Mouse (Mus musculus): ENCODE results near the gene Slc22a5.

The Slc22a5 gene

DNA sequence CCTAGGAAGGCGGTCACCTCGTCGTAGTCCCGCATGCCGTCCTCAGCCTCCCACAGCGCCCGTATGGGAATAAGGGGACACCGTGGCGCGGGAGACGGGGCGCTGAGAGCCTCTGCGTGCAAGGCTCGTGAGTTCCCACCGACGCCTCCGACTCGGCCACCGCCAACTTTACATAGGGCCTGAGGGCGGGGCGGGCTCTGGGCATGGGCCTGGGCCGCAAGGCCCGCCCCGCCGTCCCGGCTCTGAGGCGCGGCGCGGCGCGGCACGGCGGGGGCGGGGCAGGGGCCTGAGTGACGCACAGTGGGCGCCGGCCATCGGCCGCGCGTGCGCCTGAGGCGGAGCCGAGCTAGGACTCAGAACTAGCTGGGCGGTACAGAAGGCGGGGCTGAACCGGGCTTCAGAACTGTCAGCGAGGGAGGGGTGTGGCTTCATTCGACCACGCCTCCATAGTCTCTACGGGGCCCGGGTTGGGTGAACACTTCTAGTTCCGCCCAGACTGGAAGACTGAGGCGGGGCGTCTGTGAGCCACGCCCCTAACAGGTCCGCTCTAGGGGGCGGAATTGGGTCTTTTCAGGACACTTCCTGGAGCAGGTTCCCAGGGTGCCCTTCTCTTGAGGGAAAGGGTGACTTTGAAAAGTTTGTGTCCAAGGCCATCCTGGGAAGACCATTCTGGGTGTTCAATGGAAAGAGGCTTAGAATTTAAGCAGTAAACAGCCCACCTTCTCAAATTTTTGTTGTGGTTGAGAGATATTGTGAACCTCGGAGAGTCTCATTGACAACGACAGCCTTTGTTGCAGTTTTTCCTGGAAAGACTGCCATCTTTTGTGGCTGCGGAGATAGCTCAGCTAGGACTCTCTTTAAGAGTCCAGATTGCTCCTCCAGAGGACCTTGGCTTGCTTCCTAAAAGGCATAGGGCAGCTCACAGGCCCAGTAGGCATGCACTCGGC is at the start of gene Slc22a5:
Gene Slc22a5 (minus strand): TSS at position 156 of the 947 bp plus-strand sequence.
- in situ Hi-C loops (cut with MseI, MboI) = no loop called here

DNA sequence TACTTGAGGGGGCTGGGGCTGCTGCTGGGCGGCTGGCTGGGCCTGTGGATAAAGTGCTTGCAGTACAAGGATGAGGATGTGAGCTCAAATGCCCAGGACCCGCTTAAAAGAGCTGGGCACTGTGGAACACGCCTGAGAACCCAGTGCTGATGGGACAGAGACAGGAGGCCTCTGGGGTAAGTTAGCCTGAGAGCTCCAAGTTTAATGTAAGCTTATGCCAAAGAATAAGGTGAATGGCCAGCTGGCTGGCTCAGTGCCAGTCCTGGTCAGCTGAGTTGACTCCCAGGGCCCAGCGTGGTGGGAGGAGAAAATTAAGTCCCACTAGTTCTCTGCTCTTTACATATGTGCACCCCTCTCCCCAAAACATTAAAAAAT is 40.5 kb upstream of the Slc22a5 start:
- in situ Hi-C loops (cut with MseI, MboI) = loop anchor here in 1 of 2 experiments (5.0 kb wide), 1 partner anchor 35 kb away; no protein-coding TSS in a partner anchor

DNA sequence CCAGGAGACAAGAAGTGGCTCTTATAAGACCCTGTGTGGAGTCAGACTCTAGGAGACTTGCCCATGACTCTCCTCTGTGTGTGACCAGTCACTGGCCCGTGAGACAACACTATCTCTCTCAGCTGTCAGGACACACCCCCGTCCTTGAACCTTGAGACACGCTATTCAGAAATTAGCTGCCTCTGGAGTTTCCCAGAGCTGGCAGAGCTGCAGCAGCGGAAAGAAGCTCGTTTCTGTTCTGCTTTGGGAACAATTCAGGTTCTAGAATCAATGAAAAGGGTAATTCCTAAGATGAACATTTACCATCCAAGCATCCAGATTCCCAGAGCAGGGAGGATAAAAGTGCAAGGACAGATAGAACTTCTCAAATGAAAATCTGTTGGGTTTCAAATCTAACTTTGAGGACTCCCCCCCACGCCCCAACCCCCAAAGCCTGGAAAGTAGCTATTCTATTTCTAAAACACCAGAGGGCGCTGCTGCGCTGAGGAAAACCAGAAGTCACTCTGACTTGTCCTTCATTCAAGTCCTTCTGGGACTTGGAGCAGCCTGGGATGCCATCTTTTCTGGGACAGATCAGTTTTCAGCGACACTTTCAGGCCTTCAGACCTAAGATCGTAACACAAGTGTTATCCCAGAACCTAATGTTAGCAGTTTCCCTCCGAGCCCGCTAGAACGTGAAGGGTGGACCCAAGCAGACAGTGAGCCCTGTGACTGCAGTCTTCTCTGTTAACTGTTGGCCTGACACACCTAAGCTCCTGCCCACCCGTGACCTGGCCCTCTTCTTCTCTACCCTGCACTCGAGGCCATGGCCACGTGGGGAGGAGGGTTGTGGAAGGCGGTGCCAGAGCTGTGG is 39.9 kb upstream of the Slc22a5 start:
- in situ Hi-C loops (cut with MseI, MboI) = loop anchor here in 1 of 2 experiments (5.0 kb wide), 1 partner anchor 36 kb away; no protein-coding TSS in a partner anchor

DNA sequence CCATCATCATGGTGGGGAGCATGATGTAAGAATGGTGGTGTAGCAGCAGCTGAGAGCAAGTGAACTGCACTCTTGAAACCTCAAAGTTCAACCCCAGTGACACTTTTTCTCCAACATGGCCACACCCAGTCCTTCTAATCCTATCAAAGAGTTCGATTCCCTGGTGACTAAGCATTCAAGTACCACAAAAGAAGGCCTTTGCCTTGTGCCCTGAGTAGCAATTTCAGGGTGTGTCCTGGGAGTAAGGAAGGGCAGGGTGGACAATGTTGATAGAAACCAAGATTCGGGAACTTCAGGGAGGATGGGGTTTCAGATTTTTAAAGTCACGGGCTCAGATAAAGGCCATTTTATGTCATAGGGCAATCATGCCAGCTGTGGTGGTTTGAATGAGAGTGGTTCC is 38.3 kb upstream of the Slc22a5 start:
- in situ Hi-C loops (cut with MseI, MboI) = loop anchor here in 1 of 2 experiments (5.0 kb wide), 1 partner anchor 38 kb away; no protein-coding TSS in a partner anchor

DNA sequence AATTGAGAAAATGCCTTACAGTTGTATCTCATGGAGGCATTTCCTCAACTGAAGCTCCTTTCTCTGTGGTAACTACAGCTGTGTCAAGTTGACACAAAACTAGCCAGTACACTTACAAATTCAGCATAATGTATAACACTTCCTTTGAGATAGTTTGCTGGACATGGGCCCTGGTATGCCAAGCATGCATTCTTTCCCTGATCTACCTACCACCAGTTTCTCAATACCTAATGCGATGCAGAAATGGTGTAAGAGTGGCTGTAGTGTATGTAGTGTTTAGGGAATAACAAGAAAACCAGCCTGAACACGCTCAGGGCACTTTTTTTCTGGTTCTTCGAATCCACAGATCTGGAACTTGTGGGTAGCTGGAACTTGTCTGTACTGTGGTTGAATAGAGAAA is 37.1 kb upstream of the Slc22a5 start:
- in situ Hi-C loops (cut with MseI, MboI) = no loop called here

DNA sequence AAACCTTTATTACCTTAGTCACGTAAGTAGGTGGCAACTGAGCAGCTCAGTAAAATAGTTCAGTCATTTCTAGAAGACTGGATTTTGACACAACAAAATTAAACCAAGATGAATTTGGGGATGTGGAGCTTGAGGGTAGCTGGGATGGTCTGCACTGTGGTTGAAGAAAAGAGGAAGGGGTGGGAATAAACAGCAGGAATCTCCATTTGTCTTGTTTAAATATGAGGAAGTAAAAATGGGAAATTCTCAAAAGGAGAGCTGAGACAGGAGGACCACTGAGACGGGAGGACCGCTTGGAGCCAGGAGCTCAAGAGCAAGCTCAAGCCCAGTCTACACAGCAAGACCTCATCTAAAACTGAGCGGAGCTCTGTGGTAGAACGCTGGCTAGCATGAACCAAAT is 34.8 kb upstream of the Slc22a5 start:
- in situ Hi-C loops (cut with MseI, MboI) = no loop called here

DNA sequence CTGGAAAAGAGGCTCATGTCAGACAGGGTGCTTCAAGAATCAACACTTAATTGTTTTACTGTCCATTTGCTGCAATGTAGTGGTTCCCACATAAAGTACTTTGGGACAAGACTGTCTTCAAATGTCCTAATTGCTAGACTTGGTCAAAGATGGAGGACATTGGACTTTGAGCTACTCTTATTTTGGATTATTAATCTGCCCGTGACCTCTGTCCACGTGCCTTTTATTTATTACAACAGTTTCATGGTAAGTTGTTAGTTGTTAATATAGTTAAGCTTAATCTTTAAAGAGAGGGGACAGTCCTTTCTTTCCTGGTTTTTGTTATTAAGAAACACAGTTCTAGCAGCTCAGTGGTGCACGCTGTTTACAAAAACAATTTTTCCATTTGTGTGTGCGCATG is 27.4 kb upstream of the Slc22a5 start:
- in situ Hi-C loops (cut with MseI, MboI) = no loop called here

DNA sequence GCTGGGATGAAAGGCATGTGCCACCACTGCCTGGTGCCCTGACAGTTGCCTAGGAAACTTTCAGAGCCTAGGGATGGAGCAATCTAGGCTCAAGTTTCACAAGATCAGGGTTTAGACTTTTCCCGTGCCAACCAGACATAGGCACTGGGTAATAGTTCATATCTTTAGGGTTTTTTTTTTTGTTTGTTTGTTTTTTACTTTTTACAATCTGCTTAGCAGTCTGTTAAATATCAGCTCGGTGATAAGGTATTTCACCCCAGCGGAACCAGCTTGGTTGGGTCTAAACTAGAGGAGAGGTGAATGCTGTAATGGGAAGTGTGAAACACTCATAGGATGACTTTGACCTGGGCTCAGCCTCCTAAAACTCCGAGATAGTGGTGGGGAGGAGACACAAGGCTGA is 19.6 kb upstream of the Slc22a5 start:
- in situ Hi-C loops (cut with MseI, MboI) = no loop called here

DNA sequence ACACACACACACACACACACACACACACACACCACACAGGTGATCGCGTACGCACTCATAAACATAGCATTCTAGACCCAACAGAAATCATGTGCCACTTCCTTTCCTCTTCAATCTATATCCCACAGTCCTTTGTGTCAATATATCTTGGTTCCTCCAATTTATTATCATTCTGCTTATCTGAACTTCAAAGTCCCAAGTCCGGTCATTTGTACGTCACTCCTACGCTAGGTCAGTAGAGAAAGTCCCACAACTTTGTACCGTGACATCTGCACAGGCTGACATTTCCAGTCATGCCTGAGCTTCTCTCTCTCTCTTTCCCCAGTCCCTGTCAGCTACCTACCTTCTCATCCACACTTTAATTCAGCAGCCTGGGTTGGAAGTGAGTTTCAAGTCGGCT is 17.2 kb upstream of the Slc22a5 start:
- in situ Hi-C loops (cut with MseI, MboI) = no loop called here

DNA sequence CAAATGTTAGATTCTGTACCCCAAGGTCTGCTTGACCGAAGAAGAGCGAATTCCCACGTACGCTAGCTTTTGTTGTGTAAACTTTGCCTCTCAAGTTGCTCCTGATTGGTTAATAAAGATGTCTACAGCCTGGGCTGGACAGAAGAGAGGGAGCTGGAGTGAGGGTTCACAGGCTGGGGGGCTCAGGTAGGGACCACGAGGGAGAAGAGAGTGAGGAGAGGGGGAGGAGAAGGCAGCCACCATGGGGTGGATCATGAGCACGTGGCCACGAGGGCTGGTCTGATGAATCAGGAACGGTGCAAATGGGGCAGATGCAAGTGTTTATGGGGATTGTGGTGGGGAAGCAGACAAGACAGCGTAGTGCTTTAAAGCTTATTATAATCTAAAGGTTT is 13.1 kb upstream of the Slc22a5 start:
- in situ Hi-C loops (cut with MseI, MboI) = no loop called here

DNA sequence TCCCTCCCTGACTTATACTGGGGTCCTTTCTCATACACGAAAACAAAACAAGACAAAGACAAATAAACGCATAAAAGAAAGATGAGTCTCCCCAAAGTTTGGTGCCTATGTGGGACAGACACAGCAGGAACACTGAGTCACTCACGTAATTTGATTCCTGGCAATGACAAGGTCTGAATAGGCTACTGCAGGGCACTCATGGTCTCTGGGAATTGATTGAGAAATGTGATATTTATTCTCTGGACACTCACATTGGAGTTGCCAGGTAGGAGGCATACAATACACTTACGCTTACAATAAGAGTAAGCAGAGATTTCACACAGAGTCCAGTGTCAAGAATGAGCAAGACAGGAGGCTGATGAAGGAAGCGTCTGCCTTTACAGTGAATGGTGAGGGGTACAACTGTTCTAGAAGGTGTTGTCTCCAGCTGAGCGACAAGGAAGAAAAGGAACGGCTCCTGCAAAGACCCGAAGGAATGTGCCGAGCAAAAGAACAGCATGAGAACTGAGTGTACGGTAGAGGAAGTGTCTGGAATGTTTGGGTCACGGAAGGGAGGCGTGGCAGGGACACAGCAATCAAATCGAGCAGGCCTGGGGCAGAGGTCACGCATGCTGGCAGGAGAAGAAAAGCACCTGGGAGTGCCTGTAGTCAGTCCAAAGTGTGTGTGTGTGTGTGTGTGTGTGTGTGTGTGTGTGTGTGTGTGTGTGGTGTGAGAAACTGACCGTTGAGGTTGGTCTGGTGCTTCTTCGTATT is 12.5 kb upstream of the Slc22a5 start:
- in situ Hi-C loops (cut with MseI, MboI) = no loop called here

DNA sequence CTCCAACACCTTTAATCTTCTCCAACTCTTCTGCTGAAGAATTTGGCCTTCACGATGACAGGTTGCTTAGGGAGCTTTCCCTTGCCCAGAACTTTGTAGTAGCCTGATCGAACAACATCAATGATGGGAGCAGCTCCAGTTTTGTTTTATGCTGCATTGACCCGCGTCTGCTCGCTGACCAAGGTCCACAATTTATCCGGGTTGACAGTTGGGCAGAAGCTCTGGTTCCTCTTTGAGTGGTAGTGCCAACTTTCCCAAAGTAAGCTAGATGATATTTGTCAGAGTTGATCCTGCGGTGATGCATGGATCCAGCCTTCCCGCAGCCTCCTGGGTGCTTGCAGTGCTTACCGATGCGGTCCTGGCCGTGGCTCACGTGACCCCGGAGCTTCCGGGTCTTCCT is 11.3 kb upstream of the Slc22a5 start:
- in situ Hi-C loops (cut with MseI, MboI) = no loop called here

DNA sequence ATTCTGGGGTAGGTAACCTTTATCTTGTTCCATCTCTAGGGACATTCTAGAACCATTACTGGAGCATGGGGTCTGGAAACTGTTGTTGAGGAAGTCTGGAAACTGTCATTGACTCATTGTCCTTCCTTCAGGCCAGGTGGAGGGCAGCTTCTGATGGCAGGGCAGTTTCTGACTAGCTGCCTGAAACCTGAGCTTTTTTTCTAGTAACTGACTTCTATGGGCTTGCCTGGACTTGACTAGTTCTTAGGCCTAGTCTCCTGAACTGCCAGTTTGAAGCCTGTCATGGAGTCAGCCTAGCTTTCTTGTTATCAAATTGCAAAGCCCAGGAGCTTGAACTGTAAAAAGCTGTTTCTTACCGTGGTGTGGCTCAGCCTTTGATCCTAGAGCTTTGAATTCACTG is 9.5 kb upstream of the Slc22a5 start:
- in situ Hi-C loops (cut with MseI, MboI) = no loop called here

DNA sequence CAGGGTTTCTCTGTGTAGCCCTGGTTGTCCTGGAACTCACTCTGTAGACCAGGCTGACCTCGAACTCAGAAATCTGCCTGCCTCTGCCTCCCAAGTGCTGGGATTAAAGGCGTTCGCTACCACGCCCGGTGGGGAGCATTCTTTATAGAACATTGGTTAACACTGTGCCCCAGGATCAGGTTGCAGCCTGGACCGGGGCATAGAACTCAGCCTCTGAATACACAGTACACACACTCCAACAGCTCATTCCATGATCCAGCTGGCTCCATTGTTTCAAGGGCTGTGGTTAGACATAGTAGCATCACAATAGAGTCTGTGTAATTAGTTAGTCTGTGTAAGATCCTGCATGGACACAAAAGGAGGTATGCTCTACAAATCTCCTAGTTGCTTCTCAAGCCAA is 8.5 kb upstream of the Slc22a5 start:
- in situ Hi-C loops (cut with MseI, MboI) = no loop called here

DNA sequence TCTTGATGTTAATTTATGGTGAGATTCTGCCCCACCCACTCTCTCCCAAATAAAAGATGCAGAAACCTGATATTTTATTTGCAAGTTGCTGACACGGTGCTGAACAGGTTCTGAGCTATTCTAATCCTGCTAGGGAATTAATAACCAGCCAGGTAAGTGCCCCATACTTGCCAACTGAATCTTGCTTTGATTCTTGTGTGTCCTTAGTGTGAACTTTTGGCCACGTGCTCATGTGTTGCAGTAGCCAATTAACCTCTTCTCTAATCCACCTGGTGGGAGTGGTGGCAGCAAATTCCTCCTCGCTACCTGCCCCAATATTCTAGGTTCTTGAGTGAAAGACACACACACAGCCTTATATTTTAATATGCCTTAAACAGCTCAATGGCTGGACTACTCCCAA is 7.5 kb upstream of the Slc22a5 start:
- in situ Hi-C loops (cut with MseI, MboI) = no loop called here

DNA sequence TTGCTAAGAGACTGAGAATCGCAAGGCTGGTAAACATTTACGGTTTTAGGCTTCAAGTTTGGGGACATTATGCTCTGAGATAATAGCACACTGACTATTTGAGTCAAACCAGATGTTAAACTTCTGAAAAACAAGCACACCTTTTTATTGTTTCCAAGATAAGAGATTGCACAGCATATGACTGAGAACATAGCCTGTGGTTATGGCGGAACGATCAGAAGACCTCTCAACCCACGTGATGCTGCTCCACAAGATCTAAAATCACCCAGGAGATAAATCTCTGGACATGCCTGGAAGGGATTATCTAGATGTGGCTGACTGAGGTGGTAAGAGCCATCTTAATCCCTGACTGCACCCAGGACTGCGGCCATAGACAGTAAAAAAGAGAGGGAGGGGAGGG is 5.5 kb upstream of the Slc22a5 start:
- in situ Hi-C loops (cut with MseI, MboI) = no loop called here

DNA sequence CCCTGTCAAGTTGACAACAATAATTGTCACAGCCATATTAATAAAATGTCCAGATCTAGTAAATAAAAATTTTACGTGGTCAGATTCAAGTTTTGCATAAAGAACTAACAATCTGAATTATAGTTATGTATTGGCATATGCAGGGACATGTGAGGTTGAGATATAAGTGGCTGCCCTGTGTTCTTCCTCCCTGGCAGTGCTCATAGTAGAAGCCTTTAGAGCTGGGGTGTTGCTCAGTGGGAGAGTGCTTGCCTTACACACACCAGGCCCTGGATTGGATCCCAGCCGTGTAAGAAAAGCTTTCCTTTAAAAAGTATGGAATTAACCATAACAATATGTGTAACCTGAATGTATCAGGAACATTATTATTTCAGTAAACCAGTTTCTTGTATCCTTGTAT is 2.0 kb upstream of the Slc22a5 start:
- in situ Hi-C loops (cut with MseI, MboI) = no loop called here

DNA sequence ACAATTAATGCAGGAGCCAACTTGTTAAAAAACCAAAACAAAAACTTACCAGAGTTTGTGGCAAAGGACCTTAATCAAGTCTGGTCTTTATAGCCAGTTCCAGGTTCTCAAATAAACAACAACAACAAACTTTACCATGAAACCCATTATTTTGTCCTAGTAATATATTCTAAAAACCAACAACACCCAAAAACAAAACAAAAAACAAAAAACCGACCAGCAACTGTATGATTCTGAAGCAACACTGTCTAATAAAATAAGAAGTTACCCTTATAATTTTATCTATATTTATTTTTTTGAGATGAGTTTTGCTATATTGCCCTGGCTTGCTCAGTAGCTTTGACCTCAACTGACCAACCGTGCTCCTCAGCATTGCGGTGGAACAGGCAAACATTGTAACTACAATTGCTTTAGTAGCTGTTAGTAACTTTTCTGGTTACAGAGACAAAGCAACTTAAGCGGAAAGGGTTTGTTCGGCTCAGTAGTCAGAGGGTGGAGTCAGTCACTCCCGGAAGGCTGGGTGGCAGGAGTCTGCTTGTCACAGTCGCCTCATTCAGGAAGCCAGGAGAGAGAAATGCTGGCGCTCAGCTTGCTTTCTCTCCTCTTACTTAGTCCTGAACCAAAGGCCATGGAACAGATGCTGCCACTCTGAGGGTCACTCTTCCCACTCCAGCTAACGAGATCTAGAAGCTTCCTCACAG is 1.4 kb upstream of the Slc22a5 start:
- in situ Hi-C loops (cut with MseI, MboI) = no loop called here

DNA sequence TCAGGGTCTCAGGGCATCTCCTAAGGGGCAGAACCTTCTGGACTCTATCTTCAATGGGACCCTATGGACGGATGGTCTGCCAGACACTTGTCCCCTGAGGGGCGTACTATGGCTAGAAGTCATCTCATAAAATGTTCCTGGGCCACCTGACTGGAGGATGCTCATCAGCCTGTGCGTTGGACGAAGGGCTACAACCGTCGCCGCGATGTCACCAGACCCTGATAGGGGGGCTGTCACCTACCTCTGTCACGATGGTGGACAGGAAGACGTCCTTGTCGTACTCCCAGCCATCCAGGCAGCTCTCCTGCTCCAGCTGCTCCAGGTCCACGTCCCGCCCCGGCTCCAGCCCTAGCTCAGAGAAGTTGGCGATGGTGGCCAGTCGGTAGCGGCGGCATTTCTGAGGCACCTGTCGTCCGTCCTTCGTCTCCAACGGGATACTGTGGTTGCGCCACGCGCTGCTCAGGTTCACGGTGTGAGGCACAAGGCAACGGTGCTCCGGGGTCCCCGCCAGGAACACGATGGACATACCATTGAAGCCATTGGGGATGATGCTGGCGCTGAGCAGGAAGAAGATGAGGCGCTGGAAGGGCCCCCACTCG is 455 bp downstream of the Slc22a5 start:
- in situ Hi-C loops (cut with MseI, MboI) = no loop called here

DNA sequence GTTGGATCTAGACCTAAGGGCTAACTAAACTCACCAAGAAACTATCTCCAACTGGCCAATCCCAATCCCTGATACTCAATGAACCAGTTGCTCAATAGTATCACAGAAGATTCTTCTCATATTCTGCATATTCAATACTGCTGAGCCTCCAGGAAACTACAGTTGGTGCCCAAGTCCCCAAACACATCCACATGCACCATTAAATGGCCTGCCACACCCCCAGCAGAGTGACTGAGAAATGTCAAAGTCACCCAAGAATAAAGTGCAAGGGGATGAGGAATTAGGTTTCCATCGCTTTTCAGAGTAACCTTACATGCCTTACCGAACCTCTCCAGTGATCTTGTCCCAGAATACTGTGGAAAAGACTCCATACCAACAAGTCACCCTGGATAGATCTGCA is 1.2 kb downstream of the Slc22a5 start:
- in situ Hi-C loops (cut with MseI, MboI) = no loop called here

All from mouse trophoblast stem cell (cell line).